Mouse (Mus musculus): ENCODE data around the gene Mpzl3. TPM values are rescaled to one million over a fixed set of nuclear protein-coding genes. Genes with fewer than 3 reads are reported as not detected.
A peak's percentile ranks its signal among the peaks of the same experiment; 100 is the strongest.

Gene Mpzl3
- 4.0 TPM in 2 replicates for polyA plus RNA-seq (2014; fragmentation: Nextera tagmentation; extraction: Ambion mirVana)

- peak within 1 kb of the TSS; percentile 53 for H3K4me3 ChIP-seq (ENCODE audit: low read depth, low read length)
- H3K36me3 ChIP-seq (ENCODE audit: control insufficient read depth, insufficient read depth, low read length), result no peaks in the 10 kb centered on the region
- no peaks in the 10 kb centered on the region for H3K9me3 ChIP-seq (ENCODE audit: control insufficient read depth, low read length)
- no peaks in the 10 kb centered on the region for H3K4me1 ChIP-seq (ENCODE audit: control insufficient read depth, insufficient read depth, low read length)
- H3K27ac ChIP-seq (replicated peaks; ENCODE audit: low read depth, low read length), result peak within 1 kb of the TSS; percentile 95
- peak; percentile 98 for ATAC-seq (ENCODE audit: low read depth)
- DNase-seq (ENCODE audit: low spot score), result peak; percentile 96
- peaks cover 8% of the 10 kb centered on the region; the same call in 1 of the 2 replicates for H3K27me3 ChIP-seq (replicated peaks; ENCODE audit: control insufficient read depth, insufficient read depth, low read length)
- H3K9ac ChIP-seq (ENCODE audit: low read depth, low read length), result peak within 1 kb of the TSS; percentile 66
- 2% methylated on average over 32 of the region's 33 CpGs for WGBS
- H3K4me2 ChIP-seq (ENCODE audit: low read depth, low read length), result peak within 1 kb of the TSS; percentile 65
These were observed at the start of gene Mpzl3 for GRCm38 (mm10) chr9:45055082-45055713. Gene Mpzl3, plus strand, starts transcription at chr9:45055186.

- no peak for ATAC-seq (ENCODE audit: low read depth)
- Histone ChIP-seq H3K27me3 (replicated peaks; ENCODE audit: control insufficient read depth, insufficient read depth, low read length) (no peaks in the 10 kb centered on the region; the same call in 1 of the 2 replicates), H3K36me3 (ENCODE audit: control insufficient read depth, insufficient read depth, low read length) (no peaks in the 10 kb centered on the region), H3K4me3 (ENCODE audit: low read depth, low read length) (no peak overlapping the region), H3K9ac (ENCODE audit: low read depth, low read length) (no peak overlapping the region), H3K4me2 (ENCODE audit: low read depth, low read length) (no peak overlapping the region), H3K27ac (replicated peaks; ENCODE audit: low read depth, low read length) (no peak overlapping the region), H3K9me3 (ENCODE audit: control insufficient read depth, low read length) (no peaks in the 10 kb centered on the region), H3K4me1 (ENCODE audit: control insufficient read depth, insufficient read depth, low read length) (no peaks in the 10 kb centered on the region)
- 69% methylated on average over 12 of the region's 12 CpGs for WGBS
- no peak for DNase-seq (ENCODE audit: low spot score)
These were observed 47.6 kb upstream of the Mpzl3 start for GRCm38 (mm10) chr9:45007404-45007803.

- H3K36me3 ChIP-seq (ENCODE audit: control insufficient read depth, insufficient read depth, low read length), result no peaks in the 10 kb centered on the region
- H3K27me3 ChIP-seq (replicated peaks; ENCODE audit: control insufficient read depth, insufficient read depth, low read length), result no peaks in the 10 kb centered on the region; the same call in 1 of the 2 replicates
- ATAC-seq (ENCODE audit: low read depth) (no peak), DNase-seq (ENCODE audit: low spot score) (no peak)
- no peak overlapping the region for H3K9ac ChIP-seq (ENCODE audit: low read depth, low read length)
- no peaks in the 10 kb centered on the region for H3K4me1 ChIP-seq (ENCODE audit: control insufficient read depth, insufficient read depth, low read length)
- no peak overlapping the region for H3K4me2 ChIP-seq (ENCODE audit: low read depth, low read length)
- WGBS, result 73% methylated on average over 4 of the region's 4 CpGs
- no peaks in the 10 kb centered on the region for H3K9me3 ChIP-seq (ENCODE audit: control insufficient read depth, low read length)
- H3K4me3 ChIP-seq (ENCODE audit: low read depth, low read length), result no peak overlapping the region
- no peak overlapping the region for H3K27ac ChIP-seq (replicated peaks; ENCODE audit: low read depth, low read length)
These were observed 46.6 kb upstream of the Mpzl3 start for GRCm38 (mm10) chr9:45008342-45008741.

- ATAC-seq (ENCODE audit: low read depth), result no peak
- H3K4me3 ChIP-seq (ENCODE audit: low read depth, low read length), result no peak within 1 kb of the TSS
- H3K4me2 ChIP-seq (ENCODE audit: low read depth, low read length), result no peak within 1 kb of the TSS
- 84% methylated on average over 19 of the region's 19 CpGs for WGBS
- no peaks in the 10 kb centered on the region for H3K27me3 ChIP-seq (replicated peaks; ENCODE audit: control insufficient read depth, insufficient read depth, low read length)
- no peaks in the 10 kb centered on the region for H3K9me3 ChIP-seq (ENCODE audit: control insufficient read depth, low read length)
- no peak for DNase-seq (ENCODE audit: low spot score)
- no peak within 1 kb of the TSS for H3K27ac ChIP-seq (replicated peaks; ENCODE audit: low read depth, low read length)
- H3K36me3 ChIP-seq (ENCODE audit: control insufficient read depth, insufficient read depth, low read length), result no peaks in the 10 kb centered on the region
- no peak within 1 kb of the TSS for H3K9ac ChIP-seq (ENCODE audit: low read depth, low read length)
- H3K4me1 ChIP-seq (ENCODE audit: control insufficient read depth, insufficient read depth, low read length), result no peaks in the 10 kb centered on the region
These were observed 45.6 kb upstream of the Mpzl3 start, which contains the start of gene Cd3e for GRCm38 (mm10) chr9:45009180-45010078. Gene Cd3e, minus strand, starts transcription at chr9:45009627.

GRCm38 (mm10) chr9:45010461-45010860 is 44.5 kb upstream of the Mpzl3 start:
- WGBS, result 74% methylated on average over 4 of the region's 4 CpGs
- ATAC-seq (ENCODE audit: low read depth) (no peak), DNase-seq (ENCODE audit: low spot score) (no peak)
- no peaks in the 10 kb centered on the region for H3K27me3 ChIP-seq (replicated peaks; ENCODE audit: control insufficient read depth, insufficient read depth, low read length)
- H3K4me3 ChIP-seq (ENCODE audit: low read depth, low read length), result no peak overlapping the region
- no peak overlapping the region for H3K4me2 ChIP-seq (ENCODE audit: low read depth, low read length)
- H3K4me1 ChIP-seq (ENCODE audit: control insufficient read depth, insufficient read depth, low read length), result no peaks in the 10 kb centered on the region
- no peaks in the 10 kb centered on the region for H3K36me3 ChIP-seq (ENCODE audit: control insufficient read depth, insufficient read depth, low read length)
- no peak overlapping the region for H3K27ac ChIP-seq (replicated peaks; ENCODE audit: low read depth, low read length)
- no peak overlapping the region for H3K9ac ChIP-seq (ENCODE audit: low read depth, low read length)
- H3K9me3 ChIP-seq (ENCODE audit: control insufficient read depth, low read length), result no peaks in the 10 kb centered on the region

- no peaks in the 10 kb centered on the region for H3K27me3 ChIP-seq (replicated peaks; ENCODE audit: control insufficient read depth, insufficient read depth, low read length)
- H3K9me3 ChIP-seq (ENCODE audit: control insufficient read depth, low read length), result no peaks in the 10 kb centered on the region
- DNase-seq (ENCODE audit: low spot score), result no peak
These were observed 43.7 kb upstream of the Mpzl3 start for GRCm38 (mm10) chr9:45011291-45011690.

GRCm38 (mm10) chr9:45014879-45015278 is 40.1 kb upstream of the Mpzl3 start:
- no peak for DNase-seq (ENCODE audit: low spot score)
- H3K4me3 ChIP-seq (ENCODE audit: low read depth, low read length), result no peak overlapping the region
- no peaks in the 10 kb centered on the region for H3K4me1 ChIP-seq (ENCODE audit: control insufficient read depth, insufficient read depth, low read length)
- no peak for ATAC-seq (ENCODE audit: low read depth)
- no peaks in the 10 kb centered on the region for H3K9me3 ChIP-seq (ENCODE audit: control insufficient read depth, low read length)
- no peak overlapping the region for H3K4me2 ChIP-seq (ENCODE audit: low read depth, low read length)
- no peaks in the 10 kb centered on the region for H3K36me3 ChIP-seq (ENCODE audit: control insufficient read depth, insufficient read depth, low read length)
- H3K9ac ChIP-seq (ENCODE audit: low read depth, low read length), result no peak overlapping the region
- WGBS, result 27% methylated on average over 2 of the region's 2 CpGs
- H3K27me3 ChIP-seq (replicated peaks; ENCODE audit: control insufficient read depth, insufficient read depth, low read length), result no peaks in the 10 kb centered on the region
- H3K27ac ChIP-seq (replicated peaks; ENCODE audit: low read depth, low read length), result no peak overlapping the region

More at GRCm38 (mm10) chr9:45011291-45011690, 43.7 kb upstream of the Mpzl3 start:
- H3K9ac ChIP-seq (ENCODE audit: low read depth, low read length), result no peak overlapping the region
- no peak overlapping the region for H3K4me2 ChIP-seq (ENCODE audit: low read depth, low read length)
- no peak for ATAC-seq (ENCODE audit: low read depth)
- no peak overlapping the region for H3K4me3 ChIP-seq (ENCODE audit: low read depth, low read length)
- WGBS, result 35% methylated on average over 6 of the region's 6 CpGs
- H3K36me3 ChIP-seq (ENCODE audit: control insufficient read depth, insufficient read depth, low read length), result no peaks in the 10 kb centered on the region
- no peaks in the 10 kb centered on the region for H3K4me1 ChIP-seq (ENCODE audit: control insufficient read depth, insufficient read depth, low read length)
- H3K27ac ChIP-seq (replicated peaks; ENCODE audit: low read depth, low read length), result no peak overlapping the region

GRCm38 (mm10) chr9:45015841-45016240 is 39.1 kb upstream of the Mpzl3 start:
- no peak overlapping the region for H3K4me3 ChIP-seq (ENCODE audit: low read depth, low read length)
- ATAC-seq (ENCODE audit: low read depth) (no peak), DNase-seq (ENCODE audit: low spot score) (no peak)
- no peaks in the 10 kb centered on the region for H3K9me3 ChIP-seq (ENCODE audit: control insufficient read depth, low read length)
- H3K27ac ChIP-seq (replicated peaks; ENCODE audit: low read depth, low read length), result no peak overlapping the region
- H3K36me3 ChIP-seq (ENCODE audit: control insufficient read depth, insufficient read depth, low read length), result no peaks in the 10 kb centered on the region
- no peak overlapping the region for H3K4me2 ChIP-seq (ENCODE audit: low read depth, low read length)
- 73% methylated on average over 3 of the region's 3 CpGs for WGBS
- H3K4me1 ChIP-seq (ENCODE audit: control insufficient read depth, insufficient read depth, low read length), result no peaks in the 10 kb centered on the region
- no peaks in the 10 kb centered on the region for H3K27me3 ChIP-seq (replicated peaks; ENCODE audit: control insufficient read depth, insufficient read depth, low read length)
- H3K9ac ChIP-seq (ENCODE audit: low read depth, low read length), result no peak overlapping the region
